Mouse (Mus musculus): ENCODE measurements around the gene Mto1. TPM values are rescaled to one million over a fixed set of nuclear protein-coding genes. Genes with fewer than 3 reads are reported as not detected.

Mto1 gene
- polyA plus RNA-seq, 1 experiment from 2014 or later = 22.1 TPM

GRCm38 (mm10) chr9:78488890-78489420 lies 40.9 kb downstream of the Mto1 start, which contains the start of gene Eef1a1:
Gene Eef1a1, minus strand, starts transcription at chr9:78489151.
- Histone ChIP-seq H3K4me2 (ENCODE audit: low read depth, low read length) (peak within 1 kb of the TSS; percentile 75), H3K9me3 (ENCODE audit: control insufficient read depth, low read length) (no peaks in the 10 kb centered on the region), H3K27me3 (replicated peaks; ENCODE audit: control insufficient read depth, insufficient read depth, low read length) (no peaks in the 10 kb centered on the region), H3K4me1 (ENCODE audit: control insufficient read depth, insufficient read depth, low read length) (no peaks in the 10 kb centered on the region), H3K36me3 (ENCODE audit: control insufficient read depth, insufficient read depth, low read length) (no peaks in the 10 kb centered on the region), H3K27ac (replicated peaks; ENCODE audit: low read depth, low read length) (peak within 1 kb of the TSS; percentile 46), H3K9ac (ENCODE audit: low read depth, low read length) (peak within 1 kb of the TSS; percentile 65), H3K4me3 (ENCODE audit: low read depth, low read length) (peak within 1 kb of the TSS; percentile 43)
- DNase-seq (ENCODE audit: low spot score) (peak; percentile 72), ATAC-seq (ENCODE audit: low read depth) (peak; percentile 72)
- 2% methylated on average over 15 of the region's 20 CpGs for WGBS

- Histone ChIP-seq H3K27me3 (replicated peaks; ENCODE audit: control insufficient read depth, insufficient read depth, low read length) (no peaks in the 10 kb centered on the region), H3K4me1 (ENCODE audit: control insufficient read depth, insufficient read depth, low read length) (no peaks in the 10 kb centered on the region), H3K36me3 (ENCODE audit: control insufficient read depth, insufficient read depth, low read length) (no peaks in the 10 kb centered on the region), H3K4me3 (ENCODE audit: low read depth, low read length) (no peak overlapping the region), H3K9me3 (ENCODE audit: control insufficient read depth, low read length) (no peaks in the 10 kb centered on the region), H3K27ac (replicated peaks; ENCODE audit: low read depth, low read length) (no peak overlapping the region), H3K4me2 (ENCODE audit: low read depth, low read length) (no peak overlapping the region), H3K9ac (ENCODE audit: low read depth, low read length) (no peak overlapping the region)
- WGBS = 70% methylated on average over 3 of the region's 3 CpGs
- DNase-seq (ENCODE audit: low spot score) = no peak
- ATAC-seq (ENCODE audit: low read depth) = no peak
Observed at GRCm38 (mm10) chr9:78491169-78491568, 43.2 kb downstream of the Mto1 start.

- WGBS = 79% methylated on average over 3 of the region's 3 CpGs
- Histone ChIP-seq H3K4me2 (ENCODE audit: low read depth, low read length) (no peak overlapping the region), H3K4me1 (ENCODE audit: control insufficient read depth, insufficient read depth, low read length) (no peaks in the 10 kb centered on the region), H3K9ac (ENCODE audit: low read depth, low read length) (no peak overlapping the region), H3K4me3 (ENCODE audit: low read depth, low read length) (no peak overlapping the region), H3K27me3 (replicated peaks; ENCODE audit: control insufficient read depth, insufficient read depth, low read length) (no peaks in the 10 kb centered on the region), H3K36me3 (ENCODE audit: control insufficient read depth, insufficient read depth, low read length) (no peaks in the 10 kb centered on the region), H3K9me3 (ENCODE audit: control insufficient read depth, low read length) (no peaks in the 10 kb centered on the region), H3K27ac (replicated peaks; ENCODE audit: low read depth, low read length) (no peak overlapping the region)
- DNase-seq (ENCODE audit: low spot score) (no peak), ATAC-seq (ENCODE audit: low read depth) (no peak)
Observed at GRCm38 (mm10) chr9:78492254-78492653, 44.2 kb downstream of the Mto1 start.

- Histone ChIP-seq H3K27me3 (replicated peaks; ENCODE audit: control insufficient read depth, insufficient read depth, low read length) (no peaks in the 10 kb centered on the region), H3K27ac (replicated peaks; ENCODE audit: low read depth, low read length) (no peak overlapping the region), H3K4me2 (ENCODE audit: low read depth, low read length) (no peak overlapping the region), H3K36me3 (ENCODE audit: control insufficient read depth, insufficient read depth, low read length) (no peaks in the 10 kb centered on the region), H3K4me3 (ENCODE audit: low read depth, low read length) (no peak overlapping the region), H3K9me3 (ENCODE audit: control insufficient read depth, low read length) (no peaks in the 10 kb centered on the region), H3K4me1 (ENCODE audit: control insufficient read depth, insufficient read depth, low read length) (no peaks in the 10 kb centered on the region), H3K9ac (ENCODE audit: low read depth, low read length) (no peak overlapping the region)
- ATAC-seq (ENCODE audit: low read depth) (no peak), DNase-seq (ENCODE audit: low spot score) (no peak)
- WGBS = 74% methylated on average over 7 of the region's 7 CpGs
Observed at GRCm38 (mm10) chr9:78493171-78493570, 45.2 kb downstream of the Mto1 start.

GRCm38 (mm10) chr9:78500386-78500785 lies 52.4 kb downstream of the Mto1 start:
- DNase-seq (ENCODE audit: low spot score) = peak; percentile 41

GRCm38 (mm10) chr9:78501284-78501683 lies 53.3 kb downstream of the Mto1 start:
- Histone ChIP-seq H3K27me3 (replicated peaks; ENCODE audit: control insufficient read depth, insufficient read depth, low read length) (no peaks in the 10 kb centered on the region), H3K9ac (ENCODE audit: low read depth, low read length) (no peak overlapping the region), H3K27ac (replicated peaks; ENCODE audit: low read depth, low read length) (no peak overlapping the region), H3K4me2 (ENCODE audit: low read depth, low read length) (no peak overlapping the region), H3K4me1 (ENCODE audit: control insufficient read depth, insufficient read depth, low read length) (peaks cover 11% of the 10 kb centered on the region), H3K9me3 (ENCODE audit: control insufficient read depth, low read length) (no peaks in the 10 kb centered on the region), H3K36me3 (ENCODE audit: control insufficient read depth, insufficient read depth, low read length) (no peaks in the 10 kb centered on the region), H3K4me3 (ENCODE audit: low read depth, low read length) (no peak overlapping the region)
- DNase-seq (ENCODE audit: low spot score) (no peak), ATAC-seq (ENCODE audit: low read depth) (no peak)
- 80% methylated on average over 4 of the region's 4 CpGs for WGBS

More at GRCm38 (mm10) chr9:78500386-78500785, 52.4 kb downstream of the Mto1 start:
- 44% methylated on average over 3 of the region's 3 CpGs for WGBS
- H3K4me1 ChIP-seq (ENCODE audit: control insufficient read depth, insufficient read depth, low read length) = peaks cover 11% of the 10 kb centered on the region
- ATAC-seq (ENCODE audit: low read depth) = no peak
- H3K36me3 ChIP-seq (ENCODE audit: control insufficient read depth, insufficient read depth, low read length) = no peaks in the 10 kb centered on the region
- no peak overlapping the region for H3K4me3 ChIP-seq (ENCODE audit: low read depth, low read length)
- H3K9me3 ChIP-seq (ENCODE audit: control insufficient read depth, low read length) = no peaks in the 10 kb centered on the region
- H3K4me2 ChIP-seq (ENCODE audit: low read depth, low read length) = no peak overlapping the region
- H3K9ac ChIP-seq (ENCODE audit: low read depth, low read length) = no peak overlapping the region
- H3K27me3 ChIP-seq (replicated peaks; ENCODE audit: control insufficient read depth, insufficient read depth, low read length) = no peaks in the 10 kb centered on the region
- no peak overlapping the region for H3K27ac ChIP-seq (replicated peaks; ENCODE audit: low read depth, low read length)

- DNase-seq (ENCODE audit: low spot score) = peak; percentile 62
- Histone ChIP-seq H3K4me2 (ENCODE audit: low read depth, low read length) (peak overlapping the region; percentile 20; the same call in 1 of the 2 replicates), H3K9me3 (ENCODE audit: control insufficient read depth, low read length) (no peaks in the 10 kb centered on the region), H3K27ac (replicated peaks; ENCODE audit: low read depth, low read length) (peak overlapping the region; percentile 78), H3K36me3 (ENCODE audit: control insufficient read depth, insufficient read depth, low read length) (no peaks in the 10 kb centered on the region), H3K9ac (ENCODE audit: low read depth, low read length) (peak overlapping the region; percentile 46; the same call in 1 of the 2 replicates), H3K4me3 (ENCODE audit: low read depth, low read length) (no peak overlapping the region), H3K27me3 (replicated peaks; ENCODE audit: control insufficient read depth, insufficient read depth, low read length) (no peaks in the 10 kb centered on the region), H3K4me1 (ENCODE audit: control insufficient read depth, insufficient read depth, low read length) (peaks cover 11% of the 10 kb centered on the region)
- WGBS = 11% methylated on average over 6 of the region's 6 CpGs
- ATAC-seq (ENCODE audit: low read depth) = peak; percentile 66
Observed at GRCm38 (mm10) chr9:78503223-78504079, 55.4 kb downstream of the Mto1 start.

GRCm38 (mm10) chr9:78504133-78504532 lies 56.1 kb downstream of the Mto1 start:
- Histone ChIP-seq H3K9ac (ENCODE audit: low read depth, low read length) (no peak overlapping the region), H3K27me3 (replicated peaks; ENCODE audit: control insufficient read depth, insufficient read depth, low read length) (no peaks in the 10 kb centered on the region), H3K27ac (replicated peaks; ENCODE audit: low read depth, low read length) (no peak overlapping the region), H3K9me3 (ENCODE audit: control insufficient read depth, low read length) (no peaks in the 10 kb centered on the region), H3K4me2 (ENCODE audit: low read depth, low read length) (no peak overlapping the region), H3K36me3 (ENCODE audit: control insufficient read depth, insufficient read depth, low read length) (no peaks in the 10 kb centered on the region), H3K4me1 (ENCODE audit: control insufficient read depth, insufficient read depth, low read length) (peaks cover 11% of the 10 kb centered on the region), H3K4me3 (ENCODE audit: low read depth, low read length) (no peak overlapping the region)
- DNase-seq (ENCODE audit: low spot score) = no peak
- WGBS = 70% methylated on average over 4 of the region's 4 CpGs
- no peak for ATAC-seq (ENCODE audit: low read depth)

Measured in embryonic facial prominence, embryonic 14.5 days (tissue).